Mouse (Mus musculus) T-helper 1 cell (primary cell): ENCODE results near the gene Rock2.

Experiments used
- in situ Hi-C: fragments of 300-600 bp; cut with MboI, MseI; formaldehyde crosslinking; loops from one replicate; pipeline ENCODE4 v1.15.1; 2025; ENCODE audit warnings: high pct_unique_total_duplicates

Rock2 gene

GRCm38 (mm10) chr12:16898221-16898620, 3.5 kb downstream of the Rock2 start:
- in situ Hi-C loops, result loop anchor here (5.0 to 10.0 kb wide), 2 partner anchors 303 to 364 kb away; no protein-coding TSS in a partner anchor

- in situ Hi-C loops, result loop anchor here (5.0 to 10.0 kb wide), 2 partner anchors 304 to 364 kb away; no protein-coding TSS in a partner anchor
These were observed 4.1 kb downstream of the Rock2 start for GRCm38 (mm10) chr12:16898790-16899189.

- in situ Hi-C loops, result no loop called here
These were observed 6.0 kb downstream of the Rock2 start for GRCm38 (mm10) chr12:16900625-16901222.

GRCm38 (mm10) chr12:16903949-16904635, 9.4 kb downstream of the Rock2 start:
- in situ Hi-C loops, result no loop called here

GRCm38 (mm10) chr12:16907282-16907846, 12.7 kb downstream of the Rock2 start:
- in situ Hi-C loops, result no loop called here

GRCm38 (mm10) chr12:16907953-16908648, 13.4 kb downstream of the Rock2 start:
- in situ Hi-C loops, result no loop called here

- in situ Hi-C loops, result no loop called here
These were observed 16.8 kb downstream of the Rock2 start for GRCm38 (mm10) chr12:16911524-16911923.

- in situ Hi-C loops, result no loop called here
These were observed 17.9 kb downstream of the Rock2 start for GRCm38 (mm10) chr12:16912600-16912999.

GRCm38 (mm10) chr12:16920186-16920860, 25.6 kb downstream of the Rock2 start:
- in situ Hi-C loops, result loop anchor here (10.0 kb wide), 1 partner anchor 766 kb away; no protein-coding TSS in a partner anchor

- in situ Hi-C loops, result loop anchor here (10.0 kb wide), 1 partner anchor 773 kb away; no protein-coding TSS in a partner anchor
These were observed 33.2 kb downstream of the Rock2 start for GRCm38 (mm10) chr12:16927889-16928288.

GRCm38 (mm10) chr12:16934423-16934822, 39.7 kb downstream of the Rock2 start:
- in situ Hi-C loops, result no loop called here

- in situ Hi-C loops, result no loop called here
These were observed 47.3 kb downstream of the Rock2 start for GRCm38 (mm10) chr12:16941976-16942375.

GRCm38 (mm10) chr12:16948239-16948638, 53.5 kb downstream of the Rock2 start:
- in situ Hi-C loops, result no loop called here

- in situ Hi-C loops, result no loop called here
These were observed 64.2 kb downstream of the Rock2 start for GRCm38 (mm10) chr12:16958851-16959250.

- in situ Hi-C loops, result no loop called here
These were observed 68.7 kb downstream of the Rock2 start for GRCm38 (mm10) chr12:16963354-16963753.

- in situ Hi-C loops, result no loop called here
These were observed 72.1 kb downstream of the Rock2 start for GRCm38 (mm10) chr12:16966811-16967210.

- in situ Hi-C loops, result no loop called here
These were observed 82.4 kb downstream of the Rock2 start for GRCm38 (mm10) chr12:16977120-16977519.

GRCm38 (mm10) chr12:16985778-16986177, 91.1 kb downstream of the Rock2 start:
- in situ Hi-C loops, result no loop called here

- in situ Hi-C loops, result no loop called here
These were observed 96.7 kb downstream of the Rock2 start for GRCm38 (mm10) chr12:16991376-16991775.

GRCm38 (mm10) chr12:16992355-16992754, 97.7 kb downstream of the Rock2 start:
- in situ Hi-C loops, result no loop called here

- in situ Hi-C loops, result no loop called here
These were observed 99.6 kb downstream of the Rock2 start for GRCm38 (mm10) chr12:16994291-16994690.

- in situ Hi-C loops, result no loop called here
These were observed 101.6 kb downstream of the Rock2 start for GRCm38 (mm10) chr12:16996281-16996680.
